In the genomic region with DNA sequence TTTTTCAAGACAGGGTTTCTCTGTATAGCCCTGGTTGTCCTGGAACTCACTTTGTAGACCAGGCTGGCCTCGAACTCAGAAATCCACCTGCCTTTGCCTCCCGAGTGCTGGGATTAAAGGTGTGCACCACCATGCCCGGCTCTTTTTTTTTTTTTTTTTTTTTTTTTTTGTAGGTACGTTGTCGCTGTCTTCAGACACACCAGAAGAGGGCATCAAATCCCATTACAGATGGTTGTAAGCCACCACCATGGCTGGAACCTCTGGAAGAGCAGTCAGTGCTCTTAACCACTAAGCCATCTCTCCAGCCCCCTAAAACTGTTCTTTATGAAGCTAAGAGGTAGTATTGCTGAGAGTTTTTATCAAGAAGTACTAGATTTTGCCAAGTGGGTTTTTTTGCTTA, we compare ENCODE assay signal across 3 mouse cellular contexts.
A peak's percentile ranks its signal among the peaks of the same experiment; 100 is the strongest.
TF ChIP-seq lines count a peak whose summit lies in the region.

No protein-coding gene starts in this region.

TF ChIP-seq in CH12.LX, 34 proteins besides CTCF, POLR2A, EP300 and RAD21:
- peak; percentile 71 for TF ChIP-seq ZNF384 (IDR thresholded peaks at IDR 0.05; ENCODE audit: low read depth, low read length)
TF ChIP-seq in CH12.LX: peak in this region for 1; not testable (repeated sequence) for 33.

TF ChIP-seq in ES-E14, 5 proteins besides CTCF, POLR2A, EP300 and RAD21:
- TF ChIP-seq ZNF384 (IDR thresholded peaks at IDR 0.05; ENCODE audit: low read depth, low read length): 0 out of 2 replicates have a peak, but pooled peaks have one; percentile 9
TF ChIP-seq in ES-E14: peak in this region for 1; not testable (repeated sequence) for 4.

TF ChIP-seq in MEL, 35 proteins besides CTCF, POLR2A, EP300 and RAD21:
- peak; percentile 61 for TF ChIP-seq ZNF384 (IDR thresholded peaks at IDR 0.05; ENCODE audit: low read depth, low read length)
